Mouse (Mus musculus) cortical plate, adult 2 months (tissue): ENCODE results near the gene Aldh1l1.

ENCODE experiments used
- CTCF ChIP-seq: fragments of 200-500 bp; IDR thresholded peaks from 2 replicates; pipeline ENCODE4 v1.5.1; 2011; ENCODE audit warnings: mild to moderate bottlenecking, control low read depth, low read length; ENCODE audit not compliant: insufficient read depth; ENCODE audit errors: extremely low read depth
- POLR2A ChIP-seq: fragments of 200-500 bp; IDR thresholded peaks from 2 replicates; pipeline ENCODE4 v1.6.1; 2011; ENCODE audit warnings: mild to moderate bottlenecking, low read length, control low read depth; ENCODE audit not compliant: insufficient read depth; ENCODE audit errors: extremely low read depth

DNA sequence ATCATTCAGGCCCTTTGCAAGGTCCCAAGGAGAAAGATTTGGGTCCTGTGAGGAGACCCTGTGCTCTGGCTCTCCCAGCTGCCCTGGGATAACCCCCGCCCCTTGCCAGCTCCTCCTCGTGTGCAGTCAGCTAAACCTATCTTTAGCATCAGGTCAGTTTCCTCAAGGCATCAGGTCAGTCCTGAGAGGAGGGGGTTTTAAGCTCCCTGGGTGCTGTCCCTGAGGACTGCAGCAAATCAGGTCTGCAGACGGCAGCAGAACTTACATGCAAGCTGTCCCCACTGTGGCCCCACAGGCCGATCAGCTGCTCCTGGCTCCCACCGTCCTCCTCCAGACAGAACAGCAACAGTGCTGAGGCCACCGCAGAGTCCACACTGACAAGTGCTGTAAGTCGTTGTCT is 115.5 kb downstream of the Aldh1l1 start:
- TF ChIP-seq CTCF (no peak), POLR2A (no peak)
